Mouse (Mus musculus) forebrain, embryonic 14.5 days (tissue): Measurements from ENCODE around the gene Paxip1. TPM values are rescaled to one million over a fixed set of nuclear protein-coding genes. Genes with fewer than 3 reads are reported as not detected.

Experiments used
- ATAC-seq: fragments of 200-750 bp; cut with Nextera tagmentation; 2 replicates; pipeline ENCODE4 v1.8.0; 2017; ENCODE audit warnings: mild to moderate bottlenecking, moderate library complexity
- DNase-seq: peaks from one replicate; pipeline ENCODE4 v3.0.0-alpha.2; 2015; ENCODE audit warnings: low spot score
- H3K27ac ChIP-seq: fragments of 300-500 bp; sonication (generic); 2 replicates; pipeline ENCODE4 v1.5.1; 2014; ENCODE audit warnings: low read depth, mild to moderate bottlenecking, control low read depth, low read length, moderate library complexity
- H3K27me3 ChIP-seq: fragments of 300-500 bp; sonication (generic); replicated peaks from 2 replicates; pipeline ENCODE4 v1.6.1; 2014; ENCODE audit warnings: low read length, control low read depth, mixed read lengths; ENCODE audit not compliant: control insufficient read depth, insufficient read depth
- H3K36me3 ChIP-seq: fragments of 300-500 bp; sonication (generic); 2 replicates; pipeline ENCODE4 v1.6.1; 2014; ENCODE audit warnings: low read length, control low read depth; ENCODE audit not compliant: control insufficient read depth, insufficient read depth
- H3K4me1 ChIP-seq: fragments of 300-500 bp; sonication (generic); 2 replicates; pipeline ENCODE4 v1.6.1; 2014; ENCODE audit warnings: antibody characterized with exemption, low read length, control low read depth; ENCODE audit not compliant: control insufficient read depth, insufficient read depth
- H3K4me2 ChIP-seq: fragments of 300-500 bp; sonication (generic); 2 replicates; pipeline ENCODE4 v1.6.1; 2014; ENCODE audit warnings: mild to moderate bottlenecking, control low read depth, low read length
- H3K4me3 ChIP-seq: fragments of 300-500 bp; sonication (generic); 2 replicates; pipeline ENCODE4 v1.5.1; 2014; ENCODE audit warnings: low read depth, low read length, control low read depth
- H3K9ac ChIP-seq: fragments of 300-500 bp; sonication (generic); 2 replicates; pipeline ENCODE4 v1.6.1; 2014; ENCODE audit warnings: mild to moderate bottlenecking, low read length, control low read depth, moderate library complexity
- H3K9me3 ChIP-seq: fragments of 300-500 bp; sonication (generic); replicated peaks from 2 replicates; pipeline ENCODE4 v1.6.1; 2016; ENCODE audit warnings: low read length, control low read depth, mixed read lengths; ENCODE audit not compliant: control insufficient read depth
- WGBS: fragments of 180-500 bp; shearing (Covaris S2); extraction: QIAGEN DNeasy Blood & Tissue Kit; methylation state at CpG from one replicate; pipeline ENCODE4 v1.1.7; 2014; 5-methylcytosine and 5-hydroxymethylcytosine counted together
- polyA plus RNA-seq: library from polyadenylated mRNA; unstranded; fragments of >200 nt; fragmentation: Nextera tagmentation; extraction: Ambion mirVana; gene quantifications from 2 replicates; pipeline ENCODE4 v1.2.1, GENCODE M21; 2014

The Paxip1 gene
- polyA plus RNA-seq, 1 experiment from 2014 or later, result 28.7 TPM

DNA sequence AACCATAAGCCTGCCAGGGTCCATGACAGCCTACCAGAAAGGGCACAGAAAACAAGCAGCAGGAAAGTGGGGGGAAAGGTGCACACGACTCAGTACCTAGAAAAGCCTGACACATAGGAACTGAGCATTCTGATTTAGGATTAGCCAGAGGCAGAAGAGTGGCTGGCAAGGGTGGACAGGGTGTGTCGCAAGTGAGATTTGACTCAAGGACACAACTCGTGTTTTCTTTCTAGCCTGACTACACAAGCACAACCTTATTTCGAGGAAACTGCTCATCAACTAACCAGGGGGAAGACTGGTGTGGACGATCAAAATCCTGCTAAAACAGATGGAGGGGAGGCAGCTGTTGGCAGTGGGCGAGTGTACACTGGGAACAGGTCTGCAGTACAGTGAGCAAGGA is 52.3 kb downstream of the Paxip1 start:
- no peaks in the 10 kb centered on the region for H3K4me1 ChIP-seq
- H3K9me3 ChIP-seq, result 0 out of 2 replicates have a peak, but pooled peaks cover 2% of the 10 kb centered on the region
- WGBS, result 86% methylated on average over 6 of the region's 6 CpGs
- no peaks in the 10 kb centered on the region for H3K27me3 ChIP-seq
- DNase-seq (no peak), ATAC-seq (no peak)
- H3K36me3 ChIP-seq, result peaks cover 37% of the 10 kb centered on the region
- H3K4me2 ChIP-seq, result no peak overlapping the region
- no peak overlapping the region for H3K27ac ChIP-seq
- no peak overlapping the region for H3K4me3 ChIP-seq
- no peak overlapping the region for H3K9ac ChIP-seq

DNA sequence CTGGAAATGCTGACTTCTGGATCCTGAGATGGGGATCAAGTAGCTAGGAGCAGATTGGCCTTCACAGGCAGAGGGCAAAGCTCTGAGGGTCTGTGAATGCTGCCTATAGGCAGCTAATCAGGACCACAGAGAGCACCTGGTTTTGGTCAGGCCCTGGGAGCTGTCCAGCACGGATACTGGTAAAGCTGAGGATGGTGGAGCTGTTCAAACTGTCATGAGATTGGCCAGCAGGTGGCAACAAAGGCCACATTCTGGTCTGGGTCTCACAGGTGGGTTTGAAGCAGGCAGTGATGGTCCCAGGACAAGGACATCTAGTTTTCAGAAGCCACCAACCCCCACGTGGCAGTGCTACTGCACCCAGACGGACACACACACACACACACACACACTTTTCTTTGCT is 54.3 kb downstream of the Paxip1 start:
- Histone ChIP-seq H3K4me1 (no peaks in the 10 kb centered on the region), H3K27me3 (no peaks in the 10 kb centered on the region), H3K9ac (no peak overlapping the region), H3K27ac (no peak overlapping the region), H3K9me3 (0 out of 2 replicates have a peak, but pooled peaks cover 2% of the 10 kb centered on the region), H3K36me3 (peaks cover 18% of the 10 kb centered on the region), H3K4me3 (no peak overlapping the region), H3K4me2 (no peak overlapping the region)
- peak; percentile 42 for ATAC-seq
- DNase-seq, result peak; percentile 24
- WGBS, result 9% methylated on average over 3 of the region's 3 CpGs

GRCm38 (mm10) chr5:27732288-27732868 is 59.1 kb downstream of the Paxip1 start:
- Histone ChIP-seq H3K36me3 (no peaks in the 10 kb centered on the region), H3K4me1 (no peaks in the 10 kb centered on the region), H3K4me2 (no peak overlapping the region), H3K9me3 (0 out of 2 replicates have a peak, but pooled peaks cover 2% of the 10 kb centered on the region), H3K4me3 (no peak overlapping the region), H3K9ac (no peak overlapping the region), H3K27me3 (no peaks in the 10 kb centered on the region), H3K27ac (no peak overlapping the region)
- ATAC-seq, result no peak
- no peak for DNase-seq
- WGBS, result 79% methylated on average over 5 of the region's 5 CpGs

DNA sequence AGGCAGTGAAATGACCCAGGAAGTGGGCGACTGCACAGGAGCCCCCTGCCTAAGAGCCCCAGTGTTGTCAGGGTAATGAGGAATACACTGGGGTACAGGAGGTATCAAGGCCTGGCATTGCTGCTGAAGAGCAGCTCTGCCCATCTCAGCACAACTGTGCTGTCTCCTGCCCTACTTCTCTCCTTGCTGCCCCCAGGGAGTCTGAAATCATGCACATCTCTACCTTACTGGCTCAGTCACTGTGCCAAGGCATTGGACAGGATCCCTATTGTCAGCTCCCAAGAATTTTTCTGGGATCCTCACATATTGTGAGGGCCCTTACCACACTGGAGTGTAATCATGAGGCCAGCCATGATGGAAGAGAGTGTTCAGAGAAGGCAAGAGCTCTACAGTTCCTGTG is 60.1 kb downstream of the Paxip1 start:
- WGBS, result 75% methylated on average over 1 of the region's 1 CpGs
- no peak overlapping the region for H3K27ac ChIP-seq
- no peak overlapping the region for H3K4me3 ChIP-seq
- no peak for DNase-seq
- ATAC-seq, result no peak
- no peaks in the 10 kb centered on the region for H3K4me1 ChIP-seq
- H3K27me3 ChIP-seq, result no peaks in the 10 kb centered on the region
- no peaks in the 10 kb centered on the region for H3K36me3 ChIP-seq
- no peak overlapping the region for H3K9ac ChIP-seq
- no peak overlapping the region for H3K4me2 ChIP-seq
- H3K9me3 ChIP-seq, result 0 out of 2 replicates have a peak, but pooled peaks cover 2% of the 10 kb centered on the region

DNA sequence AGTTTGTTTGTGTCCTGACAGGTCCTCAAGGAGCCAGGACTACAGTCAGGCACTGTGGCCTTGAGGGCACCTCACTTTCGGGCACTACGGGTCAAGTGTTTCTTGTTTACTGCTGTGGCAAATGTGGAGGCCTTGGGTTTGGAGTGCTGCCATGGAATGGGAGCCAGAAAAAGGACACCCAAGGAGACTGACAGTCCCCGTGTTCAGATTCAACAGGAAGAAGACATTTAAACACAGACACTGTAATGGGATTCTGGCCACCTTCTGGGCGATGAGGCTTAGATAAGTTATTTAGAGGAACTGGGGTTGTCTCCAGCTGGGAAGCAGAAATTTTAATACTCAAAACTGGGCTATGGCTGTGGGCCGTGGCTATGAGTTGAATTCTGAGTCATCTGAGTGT is 60.8 kb downstream of the Paxip1 start:
- no peak overlapping the region for H3K9ac ChIP-seq
- H3K4me3 ChIP-seq, result no peak overlapping the region
- H3K4me2 ChIP-seq, result no peak overlapping the region
- no peaks in the 10 kb centered on the region for H3K36me3 ChIP-seq
- H3K27me3 ChIP-seq, result no peaks in the 10 kb centered on the region
- 79% methylated on average over 5 of the region's 5 CpGs for WGBS
- no peaks in the 10 kb centered on the region for H3K4me1 ChIP-seq
- ATAC-seq, result no peak
- 0 out of 2 replicates have a peak, but pooled peaks cover 2% of the 10 kb centered on the region for H3K9me3 ChIP-seq
- no peak for DNase-seq
- H3K27ac ChIP-seq, result no peak overlapping the region

DNA sequence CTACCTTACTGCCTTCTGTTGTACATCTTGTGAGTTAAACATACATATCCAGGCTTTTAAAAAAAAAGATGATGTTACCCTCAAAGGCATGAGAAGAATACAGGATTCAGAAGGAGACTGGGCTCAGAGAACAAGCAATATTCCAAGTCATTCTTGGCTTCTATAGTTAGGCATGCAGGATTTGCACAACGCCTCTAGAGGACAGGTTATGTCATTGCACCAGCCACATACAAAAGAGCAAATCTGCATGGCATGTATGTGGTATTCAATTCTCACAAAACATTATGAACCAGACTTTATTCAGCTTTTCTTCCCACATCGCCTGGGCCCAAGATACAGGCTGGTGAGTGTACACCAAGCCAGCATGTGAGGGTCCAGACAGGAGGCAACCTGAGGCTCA is 67.0 kb downstream of the Paxip1 start:
- H3K4me1 ChIP-seq, result no peaks in the 10 kb centered on the region
- WGBS, result 24% methylated on average over 2 of the region's 2 CpGs
- no peak overlapping the region for H3K4me3 ChIP-seq
- H3K36me3 ChIP-seq, result no peaks in the 10 kb centered on the region
- H3K27me3 ChIP-seq, result no peaks in the 10 kb centered on the region
- H3K9me3 ChIP-seq, result no peaks in the 10 kb centered on the region
- DNase-seq (no peak), ATAC-seq (no peak)
- H3K9ac ChIP-seq, result no peak overlapping the region
- H3K27ac ChIP-seq, result no peak overlapping the region
- H3K4me2 ChIP-seq, result no peak overlapping the region

DNA sequence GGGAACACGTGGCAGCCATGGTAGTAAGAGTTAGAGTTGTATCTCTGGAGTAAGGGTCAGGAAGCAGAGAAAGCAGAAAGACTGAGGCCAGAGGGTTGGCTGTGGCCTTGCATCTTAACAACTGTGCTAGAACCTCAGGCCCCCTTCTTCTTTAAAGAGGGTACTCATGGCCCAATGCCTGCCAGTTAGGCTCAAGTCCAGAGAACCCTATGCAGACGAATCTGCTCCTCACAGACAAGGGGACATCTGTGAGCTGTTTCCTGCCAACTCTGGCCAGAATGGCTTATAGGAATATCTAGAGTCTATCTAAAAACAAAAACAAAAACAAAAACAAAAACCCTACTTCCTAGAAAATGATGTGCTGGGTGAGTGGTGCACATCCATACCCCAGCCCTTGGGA is 72.2 kb downstream of the Paxip1 start:
- Histone ChIP-seq H3K27ac (no peak overlapping the region), H3K27me3 (no peaks in the 10 kb centered on the region), H3K9ac (no peak overlapping the region), H3K4me2 (no peak overlapping the region), H3K4me1 (no peaks in the 10 kb centered on the region), H3K36me3 (no peaks in the 10 kb centered on the region), H3K4me3 (no peak overlapping the region), H3K9me3 (no peaks in the 10 kb centered on the region)
- ATAC-seq, result no peak
- WGBS, result 67% methylated on average over 2 of the region's 2 CpGs
- no peak for DNase-seq

GRCm38 (mm10) chr5:27717301-27717700 is 74.2 kb downstream of the Paxip1 start:
- H3K27me3 ChIP-seq, result no peaks in the 10 kb centered on the region
- DNase-seq (no peak), ATAC-seq (no peak)
- no peak overlapping the region for H3K4me3 ChIP-seq
- H3K4me2 ChIP-seq, result no peak overlapping the region
- H3K36me3 ChIP-seq, result no peaks in the 10 kb centered on the region
- no peak overlapping the region for H3K9ac ChIP-seq
- H3K4me1 ChIP-seq, result no peaks in the 10 kb centered on the region
- H3K9me3 ChIP-seq, result no peaks in the 10 kb centered on the region
- H3K27ac ChIP-seq, result no peak overlapping the region

GRCm38 (mm10) chr5:27716026-27716425 is 75.5 kb downstream of the Paxip1 start:
- no peaks in the 10 kb centered on the region for H3K27me3 ChIP-seq
- peak; percentile 16 for DNase-seq
- no peak overlapping the region for H3K4me2 ChIP-seq
- no peak overlapping the region for H3K4me3 ChIP-seq
- WGBS, result 77% methylated on average over 4 of the region's 4 CpGs
- H3K27ac ChIP-seq, result no peak overlapping the region
- H3K4me1 ChIP-seq, result no peaks in the 10 kb centered on the region
- H3K36me3 ChIP-seq, result no peaks in the 10 kb centered on the region
- no peak overlapping the region for H3K9ac ChIP-seq
- ATAC-seq, result no peak
- H3K9me3 ChIP-seq, result no peaks in the 10 kb centered on the region
